Mouse (Mus musculus): ENCODE data around the gene Cox11.

DNA sequence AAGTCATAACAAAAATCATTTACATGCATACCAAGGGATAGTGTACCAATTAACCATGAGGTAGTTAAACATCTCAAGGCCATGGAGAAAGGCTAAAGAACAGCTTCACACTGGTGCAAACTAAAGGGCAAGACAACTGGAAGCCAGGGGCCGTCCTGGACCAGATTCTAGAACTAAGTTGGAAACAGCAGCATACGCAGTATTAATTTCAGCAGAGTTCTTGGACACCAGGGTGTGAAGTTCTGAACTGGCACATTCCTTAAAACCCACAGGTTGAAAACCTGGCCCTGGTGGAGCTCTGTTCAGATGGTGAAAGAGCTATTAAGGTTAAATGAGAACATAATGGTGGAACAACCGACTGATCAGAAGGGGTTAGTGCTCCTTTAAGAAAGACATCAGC is 3.3 kb upstream of the Cox11 start:
- TF ChIP-seq GATA1 (IDR thresholded peaks at IDR 0.05; ENCODE audit: borderline replicate concordance, low read length) (no peak), FLI1 (IDR thresholded peaks at IDR 0.05; ENCODE audit: low read length) (no peak)
